Mouse (Mus musculus): ENCODE data around the gene Stag2.
A peak's percentile ranks its signal among the peaks of the same experiment; 100 is the strongest.

Gene Stag2

DNA sequence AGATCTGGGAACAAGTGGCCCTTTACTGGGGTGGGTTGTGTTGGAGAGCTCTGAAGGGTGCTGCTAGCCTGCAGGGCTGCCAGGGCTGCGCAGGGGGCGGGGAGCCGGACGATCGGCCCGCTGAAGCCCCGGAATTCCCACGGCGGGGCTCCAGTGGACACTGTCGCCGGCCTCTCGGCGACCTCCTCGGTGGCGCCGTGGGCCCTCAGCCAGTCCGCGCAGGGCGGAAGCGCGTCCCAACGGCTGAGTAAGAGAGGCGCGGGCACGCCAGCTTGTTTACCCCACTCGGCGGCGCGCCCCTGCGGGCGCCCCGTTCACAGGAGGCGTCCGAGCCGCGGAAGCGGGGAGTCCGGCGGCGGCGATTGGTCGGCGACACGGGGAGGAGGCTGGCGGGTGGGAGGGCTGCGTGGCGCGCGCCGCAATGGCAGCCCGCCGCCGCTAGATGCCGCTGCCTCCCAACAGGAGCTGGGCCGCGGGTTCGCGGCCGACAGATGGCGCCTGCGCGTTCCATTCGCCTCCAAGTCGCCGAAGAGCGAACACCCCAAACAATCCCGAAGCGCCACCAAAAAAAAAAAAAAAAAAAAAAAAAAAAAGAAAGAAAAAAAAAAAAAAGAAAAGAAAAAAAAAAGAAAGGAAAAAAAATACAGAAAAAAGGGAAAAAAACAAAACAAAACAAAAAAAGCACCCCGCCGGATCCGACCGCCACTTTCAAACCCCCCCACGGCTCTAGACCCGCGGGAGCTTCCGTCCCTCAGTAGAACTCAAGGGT, at the start of gene Stag2:
TSS of gene Stag2 (plus strand) at position 530 of the 769 bp plus-strand sequence.
- peak; percentile 83 for DNase-seq (ENCODE audit: extremely low spot score, low spot score)

DNA sequence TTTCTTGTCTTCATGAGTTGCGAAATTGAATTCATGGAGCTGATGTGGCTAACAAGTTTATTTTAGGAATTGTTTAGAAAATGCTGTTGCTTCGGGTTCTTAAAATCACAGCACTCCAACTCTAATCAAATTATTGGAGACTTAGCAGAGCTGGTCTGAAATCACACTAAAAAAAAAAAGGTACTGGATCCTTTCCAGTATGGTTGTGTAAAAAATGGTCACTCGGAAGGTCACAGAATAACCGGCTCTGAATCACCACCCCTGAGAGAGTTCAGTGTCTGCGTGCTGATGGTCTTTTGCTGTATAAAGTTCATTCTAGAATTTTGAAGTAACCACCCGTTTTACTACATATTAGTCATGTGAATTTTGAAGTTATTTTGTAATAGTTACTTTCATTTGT, 42.0 kb upstream of the Stag2 start:
- DNase-seq (ENCODE audit: extremely low spot score, low spot score) = no peak

DNA sequence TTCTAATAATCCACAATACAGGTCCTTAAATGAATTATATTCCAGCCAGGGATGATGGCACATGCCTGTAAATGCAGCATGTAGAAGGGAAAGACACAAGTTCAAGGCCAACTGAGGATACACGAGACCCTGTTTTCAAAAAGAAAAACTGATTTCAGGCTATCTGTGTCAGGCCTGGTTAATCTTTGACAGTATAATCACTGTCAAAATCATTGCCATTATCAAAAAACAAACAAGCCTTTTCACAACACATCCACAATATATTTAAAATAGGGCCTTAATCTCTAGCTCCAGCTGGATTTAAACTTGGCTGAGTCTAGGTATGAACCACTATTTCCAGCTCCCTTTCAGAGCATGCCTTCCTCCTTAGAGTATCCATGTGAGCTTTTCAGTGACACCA, 38.5 kb upstream of the Stag2 start:
- DNase-seq (ENCODE audit: extremely low spot score, low spot score) = no peak

DNA sequence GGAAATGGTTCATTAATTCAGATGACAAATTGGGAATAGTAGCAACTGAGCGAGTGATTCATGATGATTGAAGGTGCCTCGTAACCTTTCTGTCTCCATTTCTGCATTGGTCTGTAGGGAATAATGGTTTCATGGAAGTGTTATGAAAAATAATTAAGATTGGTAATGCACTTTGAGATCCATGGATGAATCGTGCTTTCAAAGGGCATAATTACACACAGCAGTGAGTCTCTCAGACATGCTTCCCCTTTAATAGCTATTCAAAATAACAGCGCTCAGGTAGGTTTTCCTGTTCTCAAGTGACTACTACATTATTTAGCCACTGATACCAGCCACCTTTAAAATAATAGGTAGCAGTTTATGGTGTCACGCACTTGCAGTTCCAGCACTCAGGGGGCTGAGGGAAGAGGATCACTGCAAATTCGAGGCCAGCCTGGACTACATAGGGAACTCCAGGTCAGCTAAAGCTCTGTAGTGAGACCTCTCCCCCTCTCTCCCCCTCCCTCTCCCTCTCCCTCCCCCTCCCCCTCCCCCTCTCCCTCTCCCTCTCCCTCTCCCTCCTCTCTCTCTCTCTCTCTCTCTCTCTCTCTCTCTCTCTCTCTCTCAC, 29.6 kb upstream of the Stag2 start:
- no peak for DNase-seq (ENCODE audit: extremely low spot score, low spot score)

DNA sequence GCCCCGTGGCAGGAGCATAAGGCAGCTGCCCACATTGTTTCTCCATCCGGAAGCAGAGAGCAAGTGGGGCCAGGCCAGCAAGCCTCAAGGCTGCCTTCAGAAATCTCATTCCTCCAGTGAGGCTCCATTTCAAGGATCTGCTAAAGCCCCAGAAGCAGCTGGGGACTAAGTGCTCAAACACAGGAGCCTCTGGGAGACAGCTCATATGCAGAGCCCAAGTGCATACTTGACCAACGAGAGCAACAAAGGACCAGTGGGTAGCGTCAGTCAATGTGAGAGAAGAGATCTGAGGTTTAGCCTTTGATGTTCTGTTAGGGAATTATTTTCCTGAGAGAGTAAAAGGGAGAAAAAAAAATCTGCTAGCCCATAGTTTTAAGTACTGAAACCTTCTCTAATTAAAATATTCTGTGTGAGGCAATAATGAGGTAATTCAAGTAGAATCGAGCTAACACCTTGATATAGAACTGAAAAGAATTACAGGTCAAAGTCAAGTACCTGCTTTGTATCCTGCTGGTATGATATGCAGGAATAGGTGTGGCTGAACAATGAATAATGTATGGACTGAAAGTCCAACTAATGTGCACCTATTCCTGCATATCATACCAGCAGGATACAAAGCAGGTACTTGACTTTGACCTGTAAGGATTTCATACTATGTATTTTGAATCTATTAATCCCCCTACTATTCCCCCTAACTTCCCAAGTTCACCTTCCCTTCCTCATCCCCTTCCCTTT, 24.0 kb upstream of the Stag2 start:
- no peak for DNase-seq (ENCODE audit: extremely low spot score, low spot score)

DNA sequence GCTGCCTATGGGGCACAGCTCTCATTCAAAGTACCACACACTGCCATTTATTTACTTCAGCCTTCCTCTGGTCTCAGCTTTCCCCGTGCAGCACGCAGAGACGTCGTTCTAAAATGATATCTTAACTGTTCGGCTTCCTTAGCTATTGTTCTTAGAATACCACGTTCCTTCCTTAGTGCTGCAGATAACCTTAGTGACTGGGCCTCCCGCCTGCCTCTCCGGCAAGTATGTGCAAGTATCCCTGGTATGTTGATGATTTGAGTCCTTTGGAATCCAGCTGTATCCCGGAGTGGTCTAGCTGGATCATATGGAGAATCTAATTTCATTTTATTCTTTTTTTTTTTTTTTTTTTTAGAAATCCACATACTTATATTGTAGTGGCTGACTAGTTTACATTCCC, 9.2 kb upstream of the Stag2 start:
- no peak for DNase-seq (ENCODE audit: extremely low spot score, low spot score)

DNA sequence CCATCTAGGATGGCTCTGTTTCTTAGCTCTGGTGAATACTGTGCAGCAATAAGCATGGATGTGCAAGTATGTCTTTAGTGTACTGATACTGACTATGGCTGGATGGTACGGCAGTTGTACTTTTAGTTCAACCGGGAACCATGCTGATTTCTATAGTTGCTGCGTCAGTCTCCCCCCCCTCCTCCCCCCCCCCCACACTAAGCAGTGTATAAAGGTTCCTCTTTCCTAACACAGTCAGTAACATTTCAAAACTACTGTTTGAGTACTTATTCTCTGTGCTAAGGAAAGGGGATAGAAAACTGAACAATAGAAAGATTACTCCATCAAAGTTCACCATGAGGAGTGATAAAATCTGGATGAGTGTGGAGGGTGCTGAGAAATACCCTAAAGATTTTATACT, 6.5 kb upstream of the Stag2 start:
- no peak for DNase-seq (ENCODE audit: extremely low spot score, low spot score)

DNA sequence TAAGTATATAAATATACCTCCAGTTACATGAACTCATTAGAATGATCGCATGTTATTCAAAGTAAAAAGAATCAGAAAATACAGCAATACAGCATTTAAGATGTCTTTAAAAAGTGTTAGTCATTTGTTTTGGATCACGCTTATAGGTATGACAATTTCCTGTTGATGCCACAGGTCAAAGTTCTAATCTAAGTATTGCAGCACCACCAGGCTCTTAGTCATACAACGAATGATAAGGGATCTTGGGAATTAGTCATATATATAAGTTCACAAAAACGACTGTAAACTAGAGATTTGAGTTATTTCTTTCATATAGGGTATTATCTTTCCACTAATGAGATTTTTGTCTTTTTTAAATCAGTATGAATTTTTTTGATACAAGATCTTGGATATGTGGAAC, 5.1 kb upstream of the Stag2 start:
- DNase-seq (ENCODE audit: extremely low spot score, low spot score) = no peak

DNA sequence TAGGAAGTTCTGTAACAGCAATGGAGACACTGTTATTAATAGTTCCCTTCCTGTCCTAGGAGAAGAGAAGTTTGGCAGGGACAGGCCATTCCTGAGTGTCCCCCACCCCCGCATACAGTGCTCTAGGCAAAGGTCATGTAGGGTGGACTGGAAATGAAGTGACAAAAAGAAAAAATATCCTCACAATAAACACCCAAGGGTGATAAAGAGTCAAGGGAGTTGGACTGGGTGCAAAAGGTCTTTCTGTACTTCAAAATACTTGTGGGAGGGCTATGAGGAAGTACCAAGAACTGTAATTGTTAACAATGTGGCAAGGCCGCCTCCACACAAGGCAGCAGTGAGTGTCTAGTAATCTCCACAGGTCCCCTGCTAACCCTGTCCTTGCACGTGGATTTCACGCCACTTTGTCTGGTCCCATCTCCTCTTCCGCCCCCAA, 1.1 kb upstream of the Stag2 start:
- DNase-seq (ENCODE audit: extremely low spot score, low spot score) = no peak

DNA sequence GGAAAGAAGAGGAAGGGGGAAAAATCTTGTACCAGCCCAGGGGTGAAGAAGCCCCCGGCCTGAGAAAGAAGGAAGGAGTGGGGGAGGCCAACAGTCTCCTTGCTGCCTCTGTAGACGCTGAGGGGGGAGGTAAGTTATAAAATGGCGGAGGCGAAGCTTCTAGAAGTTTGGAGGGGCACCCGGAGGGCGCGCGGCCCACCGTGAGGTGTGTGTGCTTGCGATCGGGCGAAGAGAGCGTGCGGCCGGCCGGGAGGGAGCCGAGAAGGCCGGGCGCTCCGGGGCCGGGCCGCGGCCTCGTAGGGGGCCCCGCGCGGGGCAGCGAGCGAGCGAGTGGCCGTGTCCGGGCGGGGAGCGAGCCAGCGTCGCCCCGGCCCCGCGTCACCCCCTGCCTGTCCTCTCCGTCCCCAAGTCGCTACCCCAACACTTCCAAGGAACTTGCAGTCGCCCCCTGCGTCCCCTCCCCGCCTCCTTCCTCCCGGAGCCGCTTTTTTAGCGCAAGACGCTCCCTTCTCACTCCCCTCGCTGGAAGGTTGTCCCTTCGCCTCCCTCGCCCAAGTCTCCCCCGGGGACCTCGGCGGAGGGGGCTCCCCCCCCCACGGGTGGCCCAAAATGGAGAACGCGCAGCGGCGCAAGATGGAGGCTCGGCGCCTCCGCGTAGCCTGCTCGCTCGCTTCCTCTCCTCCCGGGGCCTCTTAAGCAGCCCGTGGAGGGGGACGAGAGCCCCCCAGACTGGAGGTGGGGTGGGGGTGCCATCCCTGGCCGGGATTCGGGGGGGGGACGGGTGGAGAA, 634 bp downstream of the Stag2 start:
- DNase-seq (ENCODE audit: extremely low spot score, low spot score) = peak; percentile 71

DNA sequence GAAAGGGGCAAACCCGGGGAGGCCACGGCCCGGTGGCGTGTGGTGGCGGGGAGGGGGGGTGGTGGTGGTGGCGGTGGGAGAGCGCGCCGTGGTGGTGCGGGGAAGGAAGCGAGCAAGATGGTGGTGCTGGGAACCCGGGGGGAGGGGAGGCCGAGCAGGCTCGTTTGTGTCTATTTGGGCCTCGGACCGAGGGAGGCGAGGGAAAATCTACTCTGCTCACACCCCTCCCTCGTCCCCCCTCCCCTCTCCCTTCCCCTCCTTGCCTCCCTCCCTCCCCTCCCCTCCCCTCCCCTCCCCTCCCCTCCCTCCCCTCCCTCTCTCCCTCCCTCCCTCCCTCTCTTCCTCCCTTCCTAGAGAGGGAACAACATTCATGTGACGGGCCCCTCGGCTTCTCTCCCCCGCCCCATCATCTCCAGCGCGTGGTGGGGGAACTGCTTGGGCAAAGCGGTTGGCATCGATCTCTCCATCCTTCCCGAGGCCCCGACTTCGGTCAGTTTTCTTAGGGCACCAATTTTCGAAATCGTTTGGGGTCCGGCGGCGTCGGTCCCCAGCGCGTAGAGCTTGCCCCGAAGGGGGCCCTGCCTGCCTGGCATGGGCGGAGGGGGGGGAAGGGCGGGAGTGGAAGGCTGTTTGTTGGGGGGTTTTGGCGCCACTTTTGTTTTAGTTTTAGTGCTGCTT, 1.4 kb downstream of the Stag2 start:
- peak; percentile 69 for DNase-seq (ENCODE audit: extremely low spot score, low spot score)

DNA sequence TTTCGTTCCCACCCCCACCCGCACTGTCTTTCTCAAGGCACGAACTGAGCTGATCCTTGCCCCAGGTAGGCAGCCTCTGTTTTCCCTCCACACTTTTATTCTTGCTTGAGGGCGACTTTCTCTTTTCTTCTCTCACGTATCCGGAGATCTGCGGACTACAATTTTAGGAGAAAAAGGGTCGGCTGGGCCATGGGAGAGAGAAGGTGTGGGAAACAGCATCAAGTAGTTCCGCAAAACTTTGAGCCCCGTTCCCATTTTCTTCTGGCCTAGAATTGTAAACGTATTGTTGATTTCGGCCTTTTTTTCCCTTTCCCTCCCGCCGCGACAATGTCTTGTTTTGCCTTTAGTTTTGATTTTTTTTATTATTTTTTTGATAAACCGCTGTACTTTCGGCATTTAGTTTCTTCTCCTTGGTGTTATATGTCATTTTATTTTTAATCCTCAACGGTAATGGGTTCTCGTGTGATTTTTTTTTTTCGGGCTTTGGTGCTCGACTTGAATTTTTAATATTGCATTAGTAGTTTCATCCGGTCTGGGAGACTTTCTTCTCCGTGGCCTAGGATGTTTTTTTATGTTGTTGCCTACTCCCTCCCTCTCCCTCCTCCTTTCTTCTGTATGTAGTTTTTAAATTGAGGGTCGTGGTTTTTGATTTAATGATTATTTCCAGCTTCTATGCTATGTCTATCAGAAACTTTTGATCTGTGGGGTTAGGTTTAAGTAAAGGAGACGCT, 2.1 kb downstream of the Stag2 start:
- DNase-seq (ENCODE audit: extremely low spot score, low spot score) = no peak

DNA sequence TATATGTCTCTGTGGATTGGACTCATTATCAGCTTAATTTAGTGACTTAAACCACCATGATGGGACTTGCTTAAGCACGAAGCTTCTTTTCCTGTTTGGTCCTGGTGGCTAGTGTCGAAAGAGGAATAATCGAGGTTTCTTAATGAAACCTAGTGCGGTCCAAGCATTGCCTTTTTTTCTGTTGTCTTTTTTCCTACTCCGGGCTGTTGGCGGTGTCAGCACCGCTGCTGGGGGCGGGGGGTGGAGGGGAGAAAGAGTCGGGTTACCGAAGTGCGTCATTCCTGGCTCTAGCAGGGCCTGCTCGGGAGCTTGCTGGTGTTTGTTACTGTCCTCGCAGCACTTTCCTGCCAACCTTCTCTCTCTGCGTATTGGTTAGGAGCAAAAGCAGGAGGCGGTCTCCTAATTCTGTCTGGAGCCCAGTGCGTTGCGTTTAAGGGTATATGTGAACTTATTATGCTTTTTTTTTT, 2.8 kb downstream of the Stag2 start:
- DNase-seq (ENCODE audit: extremely low spot score, low spot score) = peak; percentile 72

DNA sequence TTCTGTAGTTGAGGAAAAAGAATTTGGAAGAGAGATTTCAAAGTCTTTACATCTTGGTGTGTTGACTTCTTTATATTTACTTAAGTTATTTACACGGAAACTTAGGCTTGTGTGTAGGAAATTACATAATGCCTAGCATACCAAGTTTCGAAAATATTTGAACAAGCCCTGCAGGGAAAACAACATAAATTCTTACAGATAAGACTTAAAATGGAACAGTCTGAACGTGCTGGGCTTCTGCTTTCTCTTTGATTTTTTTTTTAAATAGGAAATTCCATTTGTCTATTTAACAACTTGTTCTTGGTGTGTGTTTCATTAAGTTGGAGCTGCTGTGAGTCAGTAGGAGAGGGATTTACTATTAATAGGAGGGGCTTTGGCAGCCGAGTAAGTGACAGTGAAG, 3.9 kb downstream of the Stag2 start:
- no peak for DNase-seq (ENCODE audit: extremely low spot score, low spot score)

DNA sequence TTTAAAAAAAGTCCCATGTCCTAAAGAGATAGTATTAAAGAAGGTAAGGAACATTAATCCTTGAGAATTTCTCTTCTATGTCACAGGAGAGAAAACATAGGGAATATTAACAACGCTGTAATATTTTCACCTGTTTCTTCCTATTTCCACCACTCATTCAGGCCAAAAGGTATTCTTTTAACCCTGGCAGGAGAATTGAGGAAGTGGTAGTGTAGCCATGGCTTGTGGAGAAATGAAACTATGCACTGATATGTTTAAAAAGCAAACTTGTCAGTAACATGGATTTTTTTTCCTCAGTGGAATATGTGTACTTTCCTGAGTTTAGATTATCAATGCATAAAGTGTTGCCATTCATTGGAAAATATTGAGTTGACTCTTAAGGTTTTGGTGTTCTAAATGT, 16.3 kb downstream of the Stag2 start:
- no peak for DNase-seq (ENCODE audit: extremely low spot score, low spot score)

DNA sequence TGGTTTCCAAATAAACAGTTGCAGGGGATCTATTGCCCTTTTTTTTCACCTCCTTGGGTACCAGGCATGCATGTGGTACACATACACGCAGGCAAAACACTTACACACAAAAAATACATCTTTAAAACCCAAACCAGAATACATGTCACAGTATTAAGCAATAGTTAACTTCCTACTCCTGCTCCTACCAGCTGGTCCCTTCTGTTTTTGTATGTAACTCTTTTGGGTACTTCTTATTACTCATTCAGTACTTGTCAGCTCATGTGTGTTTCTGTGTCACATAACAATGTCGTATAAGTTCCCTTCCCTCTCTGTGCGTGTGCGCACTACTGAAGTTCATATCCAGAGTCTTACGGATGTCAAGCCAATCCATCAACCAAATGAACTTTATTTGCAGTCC, 21.7 kb downstream of the Stag2 start:
- no peak for DNase-seq (ENCODE audit: extremely low spot score, low spot score)

DNA sequence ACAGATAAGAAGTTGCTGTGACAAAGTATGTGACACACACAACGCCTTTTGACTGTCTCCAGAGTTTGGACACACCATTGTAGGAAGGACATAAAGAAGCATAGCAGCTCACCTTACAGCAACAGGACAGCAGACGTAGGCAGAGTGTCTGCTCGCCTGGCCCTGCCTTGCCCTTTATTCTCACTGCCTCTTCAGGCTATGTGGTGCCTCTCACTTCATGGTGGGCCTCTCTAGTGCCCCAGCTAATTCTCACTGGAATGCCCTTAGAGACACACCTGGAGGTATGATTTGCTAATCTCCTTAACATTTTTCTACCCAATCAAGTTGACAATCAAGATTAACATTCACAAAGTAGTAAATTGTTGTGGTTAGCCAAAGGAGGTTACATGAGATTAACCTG, 38.5 kb downstream of the Stag2 start:
- no peak for DNase-seq (ENCODE audit: extremely low spot score, low spot score)

DNA sequence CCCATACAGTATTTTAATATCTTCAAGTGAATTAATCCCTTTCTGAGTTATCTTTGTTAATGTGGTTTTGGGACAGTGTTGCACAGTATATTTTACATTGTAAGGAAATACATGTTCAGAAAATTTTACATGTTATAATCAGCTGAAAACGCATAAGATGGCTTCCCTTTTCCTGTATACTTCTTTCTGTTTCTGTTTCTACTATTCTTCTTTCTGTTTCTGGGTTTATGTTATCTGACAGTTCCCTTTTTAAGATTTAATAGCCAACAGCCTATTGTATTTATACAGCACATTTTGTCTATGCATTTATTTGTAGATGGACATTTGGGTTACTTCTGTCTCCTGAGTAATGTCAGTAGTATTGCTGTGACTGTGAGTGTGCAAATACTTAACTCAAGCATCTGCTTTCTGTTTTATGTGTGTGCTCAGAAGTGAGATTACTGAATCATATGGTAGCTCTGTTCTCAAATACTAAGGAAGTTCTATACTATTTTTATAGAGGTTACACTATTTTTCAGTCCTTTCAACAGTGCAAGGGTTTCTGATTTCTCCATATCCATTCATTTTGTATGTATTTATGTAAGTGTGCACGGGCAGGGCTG, 39.8 kb downstream of the Stag2 start:
- no peak for DNase-seq (ENCODE audit: extremely low spot score, low spot score)

DNA sequence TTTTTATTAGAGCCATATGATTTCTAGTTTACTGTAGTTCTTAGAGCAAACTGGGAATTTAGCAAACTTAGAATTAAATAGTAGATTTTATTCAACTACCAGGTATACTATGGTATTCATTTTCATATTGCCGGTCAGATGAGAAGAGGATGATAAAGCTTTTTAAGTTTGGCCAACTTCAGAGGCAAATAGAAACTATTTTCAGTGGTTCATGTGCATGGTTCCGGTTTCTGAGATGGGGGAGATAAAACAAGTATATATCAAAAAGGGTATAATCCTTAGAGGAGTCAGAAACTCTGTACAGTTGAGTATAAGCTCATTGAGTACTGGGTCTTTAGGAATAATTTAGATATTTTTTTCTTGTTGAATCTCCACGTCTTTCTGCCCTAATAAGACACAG, 45.5 kb downstream of the Stag2 start:
- no peak for DNase-seq (ENCODE audit: extremely low spot score, low spot score)

DNA sequence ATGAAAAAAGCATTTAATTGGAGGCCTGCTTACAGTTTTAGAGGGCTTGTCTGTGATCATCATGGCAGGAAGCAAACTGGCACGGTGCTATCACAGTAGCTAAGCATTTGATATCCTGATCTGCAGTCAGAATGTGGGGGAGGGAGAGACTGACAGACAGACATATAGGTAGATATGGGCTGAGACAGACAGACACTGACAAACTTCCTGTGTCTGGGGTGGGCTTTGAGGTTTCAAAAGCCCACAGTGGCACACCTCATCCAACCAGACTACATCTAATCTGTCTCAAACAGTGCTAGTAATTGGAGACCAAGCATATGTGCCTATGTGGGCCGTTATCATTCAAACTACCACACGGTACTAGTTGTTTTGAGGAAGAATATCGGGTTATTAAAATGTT, 53.4 kb downstream of the Stag2 start:
- no peak for DNase-seq (ENCODE audit: extremely low spot score, low spot score)
